Mouse (Mus musculus): ENCODE results near the gene Macf1. TPM values are rescaled to one million over a fixed set of nuclear protein-coding genes. Genes with fewer than 3 reads are reported as not detected.
"Not testable (repeated sequence)": the region's sequence is repeated elsewhere in the genome, so short reads cannot be mapped to it uniquely, and the experiment has no call there.

Macf1 gene
- polyA plus RNA-seq, 1 experiment: 60.4 TPM

GRCm38 (mm10) chr4:123654566-123654965 is 29.6 kb downstream of the Macf1 start:
- Histone ChIP-seq H3K4me3 (ENCODE audit: insufficient read depth, poor library complexity, severe bottlenecking) (no peak overlapping the region), H3K27me3 (ENCODE audit: control insufficient read depth, insufficient read depth, insufficient read length) (no peaks in the 10 kb centered on the region), H3K36me3 (ENCODE audit: control insufficient read depth, insufficient read depth) (no peaks in the 10 kb centered on the region), H3K79me2 (ENCODE audit: control insufficient read depth, insufficient read depth) (peaks cover 38% of the 10 kb centered on the region), H3ac (ENCODE audit: control insufficient read depth, insufficient read length, low read depth) (no peak overlapping the region), H3K79me3 (ENCODE audit: low read depth) (peaks cover 6% of the 10 kb centered on the region)
- TF ChIP-seq CTCF (IDR thresholded peaks at IDR 0.05; ENCODE audit: control insufficient read depth, insufficient read depth, insufficient read length): no peak
- no peak for TF ChIP-seq MAX (IDR thresholded peaks at IDR 0.05)
- no peak for TF ChIP-seq MYOD1 (IDR thresholded peaks at IDR 0.05; ENCODE audit: control insufficient read depth, insufficient read length, low read depth)
- TF ChIP-seq FOSL1 (IDR thresholded peaks at IDR 0.05; ENCODE audit: insufficient read depth, low read length, poor library complexity, severe bottlenecking): no peak
- TF ChIP-seq MYOG (IDR thresholded peaks at IDR 0.05; ENCODE audit: control insufficient read depth, extremely low read depth, insufficient read length): no peak
- TF ChIP-seq USF1 (IDR thresholded peaks at IDR 0.05; ENCODE audit: low read depth): no peak

- H3ac ChIP-seq (ENCODE audit: control insufficient read depth, insufficient read length, low read depth); H3K27me3 ChIP-seq (ENCODE audit: control insufficient read depth, insufficient read depth, insufficient read length); H3K36me3 ChIP-seq (ENCODE audit: control insufficient read depth, insufficient read depth); H3K4me3 ChIP-seq (ENCODE audit: insufficient read depth, poor library complexity, severe bottlenecking); H3K79me3 ChIP-seq (ENCODE audit: low read depth): not testable (repeated sequence)
- H3K79me2 ChIP-seq (ENCODE audit: control insufficient read depth, insufficient read depth): peaks cover 29% of the 10 kb centered on the region
These were observed 30.7 kb downstream of the Macf1 start for GRCm38 (mm10) chr4:123653446-123653845.

- Histone ChIP-seq H3K27me3 (ENCODE audit: control insufficient read depth, insufficient read depth, insufficient read length) (no peaks in the 10 kb centered on the region), H3ac (ENCODE audit: control insufficient read depth, insufficient read length, low read depth) (no peak overlapping the region), H3K79me2 (ENCODE audit: control insufficient read depth, insufficient read depth) (peaks cover 21% of the 10 kb centered on the region), H3K36me3 (ENCODE audit: control insufficient read depth, insufficient read depth) (no peaks in the 10 kb centered on the region), H3K4me3 (ENCODE audit: insufficient read depth, poor library complexity, severe bottlenecking) (no peak overlapping the region), H3K79me3 (ENCODE audit: low read depth) (peaks cover 4% of the 10 kb centered on the region)
- no peak for TF ChIP-seq CTCF (IDR thresholded peaks at IDR 0.05; ENCODE audit: control insufficient read depth, insufficient read depth, insufficient read length)
- no peak for TF ChIP-seq MYOD1 (IDR thresholded peaks at IDR 0.05; ENCODE audit: control insufficient read depth, insufficient read length, low read depth)
- TF ChIP-seq CEBPB (IDR thresholded peaks at IDR 0.05; ENCODE audit: low read depth): no peak
- TF ChIP-seq FOSL1 (IDR thresholded peaks at IDR 0.05; ENCODE audit: insufficient read depth, low read length, poor library complexity, severe bottlenecking): no peak
- no peak for TF ChIP-seq MYOG (IDR thresholded peaks at IDR 0.05; ENCODE audit: control insufficient read depth, extremely low read depth, insufficient read length)
- no peak for TF ChIP-seq USF1 (IDR thresholded peaks at IDR 0.05; ENCODE audit: low read depth)
- no peak for TF ChIP-seq MAX (IDR thresholded peaks at IDR 0.05)
These were observed 32.0 kb downstream of the Macf1 start for GRCm38 (mm10) chr4:123652130-123652529.

GRCm38 (mm10) chr4:123649131-123649530 is 35.0 kb downstream of the Macf1 start:
- peaks cover 14% of the 10 kb centered on the region for H3K79me2 ChIP-seq (ENCODE audit: control insufficient read depth, insufficient read depth)
- H3K79me3 ChIP-seq (ENCODE audit: low read depth): peaks cover 4% of the 10 kb centered on the region
- no peak overlapping the region for H3ac ChIP-seq (ENCODE audit: control insufficient read depth, insufficient read length, low read depth)
- no peak overlapping the region for H3K4me3 ChIP-seq (ENCODE audit: insufficient read depth, poor library complexity, severe bottlenecking)
- H3K27me3 ChIP-seq (ENCODE audit: control insufficient read depth, insufficient read depth, insufficient read length): no peaks in the 10 kb centered on the region
- no peaks in the 10 kb centered on the region for H3K36me3 ChIP-seq (ENCODE audit: control insufficient read depth, insufficient read depth)
- TF ChIP-seq FOSL1 (IDR thresholded peaks at IDR 0.05; ENCODE audit: insufficient read depth, low read length, poor library complexity, severe bottlenecking) (no peak), USF1 (IDR thresholded peaks at IDR 0.05; ENCODE audit: low read depth) (no peak), CTCF (IDR thresholded peaks at IDR 0.05; ENCODE audit: control insufficient read depth, insufficient read depth, insufficient read length) (no peak), MYOD1 (IDR thresholded peaks at IDR 0.05; ENCODE audit: control insufficient read depth, insufficient read length, low read depth) (no peak), MAX (IDR thresholded peaks at IDR 0.05) (no peak), CEBPB (IDR thresholded peaks at IDR 0.05; ENCODE audit: low read depth) (no peak), MYOG (IDR thresholded peaks at IDR 0.05; ENCODE audit: control insufficient read depth, extremely low read depth, insufficient read length) (no peak)

GRCm38 (mm10) chr4:123647668-123648067 is 36.5 kb downstream of the Macf1 start:
- H3K79me3 ChIP-seq (ENCODE audit: low read depth): peaks cover 4% of the 10 kb centered on the region
- H3K79me2 ChIP-seq (ENCODE audit: control insufficient read depth, insufficient read depth): peaks cover 14% of the 10 kb centered on the region
- TF ChIP-seq CEBPB (IDR thresholded peaks at IDR 0.05; ENCODE audit: low read depth) (no peak), MYOD1 (IDR thresholded peaks at IDR 0.05; ENCODE audit: control insufficient read depth, insufficient read length, low read depth) (no peak), MYOG (IDR thresholded peaks at IDR 0.05; ENCODE audit: control insufficient read depth, extremely low read depth, insufficient read length) (no peak), CTCF (IDR thresholded peaks at IDR 0.05; ENCODE audit: control insufficient read depth, insufficient read depth, insufficient read length) (no peak), USF1 (IDR thresholded peaks at IDR 0.05; ENCODE audit: low read depth) (no peak), MAX (IDR thresholded peaks at IDR 0.05) (no peak)
- H3K27me3 ChIP-seq (ENCODE audit: control insufficient read depth, insufficient read depth, insufficient read length): no peaks in the 10 kb centered on the region
- no peak overlapping the region for H3ac ChIP-seq (ENCODE audit: control insufficient read depth, insufficient read length, low read depth)
- no peaks in the 10 kb centered on the region for H3K36me3 ChIP-seq (ENCODE audit: control insufficient read depth, insufficient read depth)
- no peak overlapping the region for H3K4me3 ChIP-seq (ENCODE audit: insufficient read depth, poor library complexity, severe bottlenecking)

- peaks cover 6% of the 10 kb centered on the region for H3K79me3 ChIP-seq (ENCODE audit: low read depth)
- peaks cover 14% of the 10 kb centered on the region for H3K79me2 ChIP-seq (ENCODE audit: control insufficient read depth, insufficient read depth)
- no peak for TF ChIP-seq CEBPB (IDR thresholded peaks at IDR 0.05; ENCODE audit: low read depth)
- TF ChIP-seq CTCF (IDR thresholded peaks at IDR 0.05; ENCODE audit: control insufficient read depth, insufficient read depth, insufficient read length): no peak
- TF ChIP-seq FOSL1 (IDR thresholded peaks at IDR 0.05; ENCODE audit: insufficient read depth, low read length, poor library complexity, severe bottlenecking): no peak
- no peak for TF ChIP-seq MAX (IDR thresholded peaks at IDR 0.05)
- no peak for TF ChIP-seq MYOD1 (IDR thresholded peaks at IDR 0.05; ENCODE audit: control insufficient read depth, insufficient read length, low read depth)
- TF ChIP-seq USF1 (IDR thresholded peaks at IDR 0.05; ENCODE audit: low read depth): no peak
- no peak overlapping the region for H3ac ChIP-seq (ENCODE audit: control insufficient read depth, insufficient read length, low read depth)
- H3K27me3 ChIP-seq (ENCODE audit: control insufficient read depth, insufficient read depth, insufficient read length): no peaks in the 10 kb centered on the region
- H3K4me3 ChIP-seq (ENCODE audit: insufficient read depth, poor library complexity, severe bottlenecking): no peak overlapping the region
- no peaks in the 10 kb centered on the region for H3K36me3 ChIP-seq (ENCODE audit: control insufficient read depth, insufficient read depth)
These were observed 37.1 kb downstream of the Macf1 start for GRCm38 (mm10) chr4:123647109-123647508.
